Mouse (Mus musculus) CH12.LX (cell line): ENCODE results near the gene Npm1. TPM values are rescaled to one million over a fixed set of nuclear protein-coding genes. Genes with fewer than 3 reads are reported as not detected.

Source experiments
- DNase-seq: peaks from one replicate; pipeline ENCODE4 v3.0.0-alpha.2; 2013; ENCODE audit errors: extremely low read depth
- H3K27ac ChIP-seq: 2 replicates; pipeline ENCODE4 v1.5.1; 2012; ENCODE audit warnings: low read depth, mild to moderate bottlenecking, control low read depth, moderate library complexity; ENCODE audit not compliant: insufficient read depth
- H3K27me3 ChIP-seq: replicated peaks from 2 replicates; pipeline ENCODE3; 2012; ENCODE audit warnings: inconsistent platforms
- H3K36me3 ChIP-seq, 2 experiments: replicated peaks in 1 of 2; 2 replicates each; pipeline versions ENCODE3 to v1.6.1; 2012; ENCODE audit warnings: inconsistent platforms in 1 of 2, low read length in 1 of 2, mild to moderate bottlenecking in 1 of 2, mixed read lengths in 1 of 2, moderate library complexity in 1 of 2; ENCODE audit not compliant: control insufficient read depth in 1 of 2, insufficient read depth in 1 of 2
- H3K4me1 ChIP-seq, 2 experiments: 2 replicates each; pipeline ENCODE4 v1.6.1; 2012; ENCODE audit warnings: inconsistent platforms in 1 of 2, moderate library complexity in 1 of 2; ENCODE audit not compliant: insufficient read depth in 2 of 2, control insufficient read depth in 1 of 2
- H3K4me2 ChIP-seq: 2 replicates; pipeline ENCODE4 v1.6.1; 2012; ENCODE audit warnings: low read depth, mild to moderate bottlenecking, control low read depth; ENCODE audit not compliant: poor library complexity, insufficient read depth, severe bottlenecking
- H3K4me3 ChIP-seq, 3 experiments: fragments of 150-350 bp in 1 of 3; sonication (generic) in 1 of 3; replicated peaks in 1 of 3; 2 replicates each; pipeline versions ENCODE3 to v1.5.1; 2011 to 2012; ENCODE audit warnings: low read depth in 2 of 3, low read length in 2 of 3, mild to moderate bottlenecking in 2 of 3, moderate library complexity in 2 of 3, control low read depth in 1 of 3, improper control_type of control experiment in 1 of 3, inconsistent platforms in 1 of 3, mixed read lengths in 1 of 3; ENCODE audit not compliant: poor library complexity in 1 of 3
- H3K79me2 ChIP-seq: replicated peaks from 2 replicates; pipeline ENCODE4 v1.6.1; 2012; ENCODE audit warnings: mild to moderate bottlenecking, moderate library complexity; ENCODE audit not compliant: control insufficient read depth, poor library complexity, insufficient read depth, severe bottlenecking; ENCODE audit errors: extremely low read depth
- H3K9ac ChIP-seq: 2 replicates; pipeline ENCODE4 v1.6.1; 2012; ENCODE audit warnings: low read depth, mild to moderate bottlenecking, control low read depth, moderate library complexity; ENCODE audit not compliant: insufficient read depth
- H3K9me3 ChIP-seq: replicated peaks from 2 replicates; pipeline ENCODE3; 2012; ENCODE audit warnings: low read length, inconsistent platforms, mixed read lengths
- BHLHE40 ChIP-seq: IDR thresholded peaks from 2 replicates; pipeline ENCODE4 v1.6.1; 2011; ENCODE audit warnings: mild to moderate bottlenecking, low read depth, low read length, improper control_type of control experiment
- CHD1 ChIP-seq: IDR thresholded peaks from 2 replicates; pipeline ENCODE4 v1.6.1; 2012; ENCODE audit warnings: low read depth, low read length, improper control_type of control experiment, inconsistent platforms
- CTCF ChIP-seq, 2 experiments: IDR thresholded peaks in 1 of 2; conservative IDR thresholded peaks in 1 of 2; 2 replicates each; pipeline ENCODE4 v1.5.1; 2011 to 2012; ENCODE audit warnings: low read depth in 2 of 2, low read length in 2 of 2, improper control_type of control experiment in 1 of 2, inconsistent platforms in 1 of 2, mild to moderate bottlenecking in 1 of 2, moderate library complexity in 1 of 2
- E2F4 ChIP-seq: IDR thresholded peaks from 2 replicates; pipeline ENCODE4 v1.6.1; 2011; ENCODE audit warnings: low read depth, low read length, improper control_type of control experiment; ENCODE audit not compliant: insufficient replicate concordance
- ELF1 ChIP-seq: IDR thresholded peaks from 2 replicates; pipeline ENCODE4 v1.6.1; 2014; ENCODE audit warnings: low read depth, mild to moderate bottlenecking, inconsistent platforms, low read length, improper control_type of control experiment
- ETS1 ChIP-seq: conservative IDR thresholded peaks from 2 replicates; pipeline ENCODE4 v1.6.1; 2012; ENCODE audit warnings: low read depth, mild to moderate bottlenecking, inconsistent platforms, low read length, improper control_type of control experiment, moderate library complexity
- HCFC1 ChIP-seq: IDR thresholded peaks from 2 replicates; pipeline ENCODE4 v1.6.1; 2012; ENCODE audit warnings: low read depth, mild to moderate bottlenecking, inconsistent platforms, low read length, improper control_type of control experiment
- JUND ChIP-seq: conservative IDR thresholded peaks from 2 replicates; pipeline ENCODE4 v1.6.1; 2011; ENCODE audit warnings: low read depth, low read length, improper control_type of control experiment
- MAX ChIP-seq: IDR thresholded peaks from 2 replicates; pipeline ENCODE4 v1.6.1; 2011; ENCODE audit warnings: low read length, improper control_type of control experiment
- MAZ ChIP-seq: IDR thresholded peaks from 2 replicates; pipeline ENCODE4 v1.6.1; 2012; ENCODE audit warnings: low read depth, mild to moderate bottlenecking, inconsistent platforms, low read length, improper control_type of control experiment, moderate library complexity
- MXI1 ChIP-seq: IDR thresholded peaks from 2 replicates; pipeline ENCODE4 v1.6.1; 2011; ENCODE audit warnings: mild to moderate bottlenecking, low read depth, low read length, improper control_type of control experiment
- RAD21 ChIP-seq: IDR thresholded peaks from 2 replicates; pipeline ENCODE4 v1.6.1; 2011; ENCODE audit warnings: low read depth, mild to moderate bottlenecking, low read length, improper control_type of control experiment, moderate library complexity
- RCOR1 ChIP-seq: conservative IDR thresholded peaks from 2 replicates; pipeline ENCODE4 v1.6.1; 2012; ENCODE audit warnings: low read depth, mild to moderate bottlenecking, inconsistent platforms, low read length, improper control_type of control experiment
- SMC3 ChIP-seq: IDR thresholded peaks from 2 replicates; pipeline ENCODE4 v1.6.1; 2011; ENCODE audit warnings: low read depth, low read length, improper control_type of control experiment
- TCF12 ChIP-seq: IDR thresholded peaks from 2 replicates; pipeline ENCODE4 v1.6.1; 2014; ENCODE audit warnings: low read depth, mild to moderate bottlenecking, inconsistent platforms, low read length, improper control_type of control experiment
- UBTF ChIP-seq: IDR thresholded peaks from 2 replicates; pipeline ENCODE4 v1.6.1; 2012; ENCODE audit warnings: low read depth, mild to moderate bottlenecking, inconsistent platforms, low read length, improper control_type of control experiment, moderate library complexity
- USF2 ChIP-seq: conservative IDR thresholded peaks from 2 replicates; pipeline ENCODE4 v1.6.1; 2011; ENCODE audit warnings: low read depth, low read length, improper control_type of control experiment
- ZC3H11A ChIP-seq: IDR thresholded peaks from 2 replicates; pipeline ENCODE4 v1.6.1; 2012; ENCODE audit warnings: low read depth, mild to moderate bottlenecking, inconsistent platforms, low read length, improper control_type of control experiment
- ZMIZ1 ChIP-seq: IDR thresholded peaks from 2 replicates; pipeline ENCODE4 v1.6.1; 2012; ENCODE audit warnings: low read depth, mild to moderate bottlenecking, inconsistent platforms, low read length, improper control_type of control experiment
- dilution Hi-C: fragments of 300-500 bp; cut with MboI; formaldehyde crosslinking; loops from 2 replicates; pipeline ENCODE4 v1.14.3; 2020; ENCODE audit warnings: low sequenced_read_pairs; ENCODE audit not compliant: extremely low pct_unique_long_range_greater_than_20kb, extremely low pct_ligation_motif_present
- in situ Hi-C: fragments of 300-500 bp; cut with MboI; formaldehyde crosslinking; loops from 3 replicates; pipeline ENCODE4 v1.14.3; 2019; ENCODE audit warnings: low sequenced_read_pairs, low pct_ligation_motif_present, low pct_unique_long_range_greater_than_20kb, mixed read lengths
- polyA plus RNA-seq: library from polyadenylated mRNA; unstranded; fragments of >175 nt; gene quantifications from 2 replicates; pipeline ENCODE4 v1.2.1, GENCODE M21; 2012; ENCODE audit warnings: low read depth; ENCODE audit not compliant: insufficient read length
- total RNA-seq, 2 experiments: library from RNA; depleted of rRNA; stranded (reverse); fragments of 300-350 nt in 1 of 2; fragments of >200 nt in 1 of 2; gene quantifications; 2 replicates each; pipeline ENCODE4 v1.2.3; 2012 to 2014

Gene Npm1
- total and polyA plus RNA-seq, 3 experiments = 3,603 to 8,076 (median 6,953) TPM

DNA sequence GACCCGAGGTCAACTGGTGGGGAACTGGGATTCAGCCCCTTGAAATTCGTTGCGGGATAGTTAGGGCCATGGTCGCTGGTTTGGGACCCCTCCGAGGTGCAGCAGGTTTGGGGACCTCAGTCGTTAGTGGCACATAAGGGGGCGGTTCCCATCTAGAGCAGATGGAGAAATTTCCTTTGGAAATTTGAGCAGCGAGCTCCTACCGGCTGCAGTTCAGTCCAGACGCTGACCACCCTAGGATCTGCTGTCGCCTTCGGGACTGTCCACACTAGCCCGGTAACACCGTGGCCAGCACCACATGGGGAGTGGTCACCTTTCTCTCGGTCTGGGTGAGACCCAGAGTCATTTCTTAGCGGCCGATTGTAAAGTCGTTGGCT lies 41.3 kb upstream of the Npm1 start:
- dilution Hi-C loops = no loop called here
- Histone ChIP-seq H3K79me2 (no peaks in the 10 kb centered on the region), H3K36me3 (no peaks in the 10 kb centered on the region), H3K9ac (no peak overlapping the region), H3K4me2 (no peak overlapping the region), H3K27me3 (no peaks in the 10 kb centered on the region), H3K9me3 (peaks cover 47% of the 10 kb centered on the region), H3K4me1 (no peaks in the 10 kb centered on the region), H3K4me3 (no peak overlapping the region), H3K27ac (no peak overlapping the region)
- no peak for TF ChIP-seq ZMIZ1
- TF ChIP-seq CHD1 = no peak
- no peak for TF ChIP-seq MAX
- no peak for TF ChIP-seq HCFC1
- no peak for TF ChIP-seq CTCF (conservative IDR thresholded peaks at IDR 0.05 in 1 of 2, IDR thresholded peaks at IDR 0.05 in 1 of 2; ENCODE audit: low read depth in 2 of 2, low read length in 2 of 2)
- no peak for TF ChIP-seq ZC3H11A
- TF ChIP-seq UBTF = no peak
- TF ChIP-seq ELF1 = no peak
- no peak for TF ChIP-seq MXI1
- no peak for TF ChIP-seq RCOR1
- no peak for TF ChIP-seq SMC3
- TF ChIP-seq MAZ = no peak
- TF ChIP-seq BHLHE40 = no peak
- in situ Hi-C loops = no loop called here
- DNase-seq = no peak

DNA sequence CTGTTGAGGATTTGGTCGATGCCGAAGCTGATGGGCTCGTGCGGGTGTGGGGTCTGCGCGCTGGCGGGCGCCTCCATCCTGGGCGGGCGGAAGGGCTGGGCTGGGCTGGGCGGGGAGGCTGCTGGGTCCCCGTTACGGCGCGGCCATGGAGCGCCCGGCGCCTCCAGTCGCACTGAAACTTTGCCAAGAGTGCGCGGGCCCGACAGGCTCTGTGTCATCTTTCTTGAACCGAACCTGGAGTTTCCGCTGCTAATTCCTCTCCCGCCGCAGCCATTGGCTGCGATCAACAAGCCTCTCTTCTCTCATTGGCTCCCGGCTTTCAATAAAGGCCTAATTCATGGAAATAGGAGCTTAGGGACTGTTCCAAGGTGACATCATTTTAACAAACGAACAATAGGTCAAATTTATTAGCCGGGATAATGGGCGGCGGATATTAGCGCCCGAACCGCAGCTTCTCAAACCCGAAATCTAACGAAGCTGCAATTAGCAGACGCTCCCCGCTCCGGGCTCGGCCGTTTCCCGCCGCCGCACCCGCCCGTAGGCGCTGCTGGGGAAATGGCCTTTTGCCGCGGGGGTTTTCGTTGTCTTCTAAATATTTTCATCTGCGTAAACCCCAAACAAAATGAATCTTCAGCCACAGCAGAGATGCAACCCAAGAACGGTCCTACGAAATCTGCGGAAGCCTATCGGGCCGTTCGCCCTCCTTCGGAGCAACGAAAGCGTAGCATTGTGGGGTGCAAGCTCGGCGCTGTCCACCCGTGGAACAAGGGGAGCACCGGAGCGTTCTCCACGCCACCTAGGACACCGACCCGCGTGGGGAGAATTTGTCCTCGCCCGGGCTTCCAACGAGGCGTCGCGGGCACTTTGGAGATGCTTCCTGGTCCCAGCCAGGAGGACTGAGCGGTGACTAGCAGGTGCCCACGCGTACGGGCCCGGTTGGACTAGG lies 40.6 kb upstream of the Npm1 start, which contains the start of gene Tlx3:
TSS of gene Tlx3 (minus strand) at position 207 of the 946 bp plus-strand sequence.
- in situ Hi-C loops = no loop called here
- H3K4me3 ChIP-seq = no peak within 1 kb of the TSS
- no peaks in the 10 kb centered on the region for H3K27me3 ChIP-seq
- H3K4me2 ChIP-seq = no peak within 1 kb of the TSS
- no peaks in the 10 kb centered on the region for H3K36me3 ChIP-seq
- no peaks in the 10 kb centered on the region for H3K79me2 ChIP-seq
- H3K9me3 ChIP-seq = peaks cover 50% of the 10 kb centered on the region
- no peak within 1 kb of the TSS for H3K27ac ChIP-seq
- DNase-seq = no peak
- no peak within 1 kb of the TSS for H3K9ac ChIP-seq
- no peaks in the 10 kb centered on the region for H3K4me1 ChIP-seq
- TF ChIP-seq ETS1 (no peak), JUND (no peak), RAD21 (no peak), TCF12 (no peak), SMC3 (no peak), ZMIZ1 (no peak), USF2 (no peak), E2F4 (no peak)
- dilution Hi-C loops = no loop called here
